In genomic region chr19:55925804-55926521, GRCm38 (mm10) we compare ENCODE assay signal across 11 mouse cellular contexts.
DNase-seq lines count a peak whose midpoint lies in the region; ATAC-seq and TF ChIP-seq lines count a peak whose summit lies in the region.
"Had no signal": no experiment of that assay in that cellular context is flagged by ENCODE, and none has a peak within 500 bp of the region (broad histone marks: within the 10 kb centered on the region; RNA-seq: fewer than 3 reads in every experiment).

No protein-coding gene starts in this region.

- H3K36me3 ChIP-seq in intestine, embryonic 16.5 days (ENCODE audit: control insufficient read depth, insufficient read depth, low read length), result peaks cover 6% of the 10 kb centered on the region; the same call in 1 of the 2 replicates
- peaks cover 47% of the 10 kb centered on the region for H3K36me3 ChIP-seq in intestine, postnatal 0 days (ENCODE audit: control insufficient read depth, insufficient read depth)
- H3K36me3 ChIP-seq in forebrain, embryonic 16.5 days (ENCODE audit: control insufficient read depth, insufficient read depth), result no peaks in the 10 kb centered on the region
- H3K36me3 ChIP-seq in midbrain, embryonic 16.5 days (ENCODE audit: control insufficient read depth, insufficient read depth, low read length), result peaks cover 3% of the 10 kb centered on the region

- no peaks in the 10 kb centered on the region for H3K27me3 ChIP-seq in intestine, embryonic 16.5 days (replicated peaks; ENCODE audit: control insufficient read depth, insufficient read depth, low read length)
- H3K27me3 ChIP-seq in intestine, postnatal 0 days (replicated peaks; ENCODE audit: control insufficient read depth, insufficient read depth, low read length), result no peaks in the 10 kb centered on the region
- H3K27me3 ChIP-seq in forebrain, embryonic 16.5 days (replicated peaks; ENCODE audit: control insufficient read depth, insufficient read depth, low read length), result peaks cover 11% of the 10 kb centered on the region
- H3K27me3 ChIP-seq in midbrain, embryonic 16.5 days (ENCODE audit: control insufficient read depth, insufficient read depth, low read depth, low read length), result no peaks in the 10 kb centered on the region

- H3K4me3 ChIP-seq in intestine, embryonic 16.5 days (ENCODE audit: low read length), result no peak overlapping the region
- no peak overlapping the region for H3K4me3 ChIP-seq in intestine, postnatal 0 days (ENCODE audit: low read depth, low read length)
- no peak overlapping the region for H3K4me3 ChIP-seq in forebrain, embryonic 16.5 days (replicated peaks; ENCODE audit: low read length)
- no peak overlapping the region for H3K4me3 ChIP-seq in midbrain, embryonic 16.5 days (ENCODE audit: low read depth, low read length)

- no peaks in the 10 kb centered on the region for H3K4me1 ChIP-seq in intestine, embryonic 16.5 days (ENCODE audit: control insufficient read depth, insufficient read depth, low read length)
- no peaks in the 10 kb centered on the region for H3K4me1 ChIP-seq in intestine, postnatal 0 days (replicated peaks; ENCODE audit: control insufficient read depth, insufficient read depth, low read length)
- H3K4me1 ChIP-seq in forebrain, embryonic 16.5 days (replicated peaks; ENCODE audit: control insufficient read depth, insufficient read depth, low read length), result peaks cover 4% of the 10 kb centered on the region; the same call in 1 of the 2 replicates
- peaks cover 16% of the 10 kb centered on the region; the same call in 1 of the 2 replicates for H3K4me1 ChIP-seq in midbrain, embryonic 16.5 days (ENCODE audit: control insufficient read depth, insufficient read depth, low read length)

- no peak overlapping the region for H3K9ac ChIP-seq in intestine, embryonic 16.5 days (ENCODE audit: low read depth, low read length)
- no peak overlapping the region for H3K9ac ChIP-seq in intestine, postnatal 0 days (ENCODE audit: low read depth, low read length)
- H3K9ac ChIP-seq in forebrain, embryonic 16.5 days (replicated peaks; ENCODE audit: low read depth, low read length), result no peak overlapping the region
- H3K9ac ChIP-seq in midbrain, embryonic 16.5 days (ENCODE audit: low read depth, low read length), result peak overlapping the region; percentile 16; the same call in 1 of the 2 replicates

- H3K4me2 ChIP-seq in intestine, embryonic 16.5 days (ENCODE audit: low read depth, low read length), result no peak overlapping the region
- H3K4me2 ChIP-seq in intestine, postnatal 0 days (replicated peaks; ENCODE audit: low read depth), result no peak overlapping the region
- no peak overlapping the region for H3K4me2 ChIP-seq in forebrain, embryonic 16.5 days (ENCODE audit: low read length)
- H3K4me2 ChIP-seq in midbrain, embryonic 16.5 days (ENCODE audit: low read length), result 0 out of 2 replicates have a peak overlapping the region, but pooled peaks have one; percentile 2

- H3K27ac ChIP-seq in intestine, embryonic 16.5 days (ENCODE audit: low read length), result no peak overlapping the region
- H3K27ac ChIP-seq in intestine, postnatal 0 days (ENCODE audit: low read depth, low read length), result no peak overlapping the region
- no peak overlapping the region for H3K27ac ChIP-seq in forebrain, embryonic 16.5 days (ENCODE audit: low read length)
- peak overlapping the region; percentile 72 for H3K27ac ChIP-seq in midbrain, embryonic 16.5 days (ENCODE audit: low read length)
- H3K27ac ChIP-seq: kidney, postnatal 0 days had no signal

- TF ChIP-seq CTCF in intestine, postnatal 0 days (IDR thresholded peaks at IDR 0.05; ENCODE audit: low read depth), result no peak

- peak; percentile 62 for DNase-seq in R1 (ENCODE audit: low read depth, low spot score)
- DNase-seq in layer of hippocampus, adult 9-10 months (ENCODE audit: low spot score), result no peak
- no peak for DNase-seq in embryo, embryonic 11 days
- no peak for DNase-seq in B cell, adult 2 months
- DNase-seq: adrenal gland, postnatal 25 days; thymus, postnatal 4 days had no signal

- no peaks in the 10 kb centered on the region for H3K9me3 ChIP-seq in intestine, embryonic 16.5 days (ENCODE audit: control insufficient read depth, low read length)
- no peaks in the 10 kb centered on the region for H3K9me3 ChIP-seq in intestine, postnatal 0 days (ENCODE audit: control insufficient read depth)
- H3K9me3 ChIP-seq in forebrain, embryonic 16.5 days (ENCODE audit: control insufficient read depth, low read length), result no peaks in the 10 kb centered on the region
- no peaks in the 10 kb centered on the region for H3K9me3 ChIP-seq in midbrain, embryonic 16.5 days (replicated peaks; ENCODE audit: control insufficient read depth, low read length, poor library complexity, severe bottlenecking)

- WGBS in intestine, embryonic 16.5 days, result 89% methylated on average over 16 of the region's 16 CpGs
- WGBS in intestine, postnatal 0 days, result 90% methylated on average over 16 of the region's 16 CpGs
- 66% methylated on average over 16 of the region's 16 CpGs for WGBS in forebrain, embryonic 16.5 days
- WGBS in midbrain, embryonic 16.5 days, result 49% methylated on average over 16 of the region's 16 CpGs

- ATAC-seq in intestine, embryonic 16.5 days, result peak; percentile 26; the same call in 1 of the 2 replicates
- no peak for ATAC-seq in intestine, postnatal 0 days
- ATAC-seq in forebrain, embryonic 16.5 days, result peak; percentile 59; the same call in 1 of the 2 replicates
- ATAC-seq in midbrain, embryonic 16.5 days, result 0 out of 2 replicates have a peak, but pooled peaks have one; percentile 27
